ENCODE assay signal across 8 mouse cellular contexts in genomic region chr17:35824402-35824801, GRCm38 (mm10). TPM values are rescaled to one million over a fixed set of nuclear protein-coding genes. Genes with fewer than 3 reads are reported as not detected.
DNase-seq lines count a peak whose midpoint lies in the region; ATAC-seq lines count a peak whose summit lies in the region.

No protein-coding gene starts in this region.

- peak overlapping the region; percentile 82 for H3K4me2 ChIP-seq in heart, embryonic 15.5 days

- peak overlapping the region; percentile 75 for H3K4me3 ChIP-seq in heart, embryonic 15.5 days

- H3K36me3 ChIP-seq in heart, embryonic 15.5 days, result peaks cover 38% of the 10 kb centered on the region

- 62% methylated on average over 7 of the region's 7 CpGs for WGBS in heart, embryonic 15.5 days

- peak overlapping the region; percentile 78 for H3K9ac ChIP-seq in heart, embryonic 15.5 days

- no peaks in the 10 kb centered on the region for H3K27me3 ChIP-seq in heart, embryonic 15.5 days

- no peak overlapping the region for H3K27ac ChIP-seq in heart, embryonic 15.5 days

- no peaks in the 10 kb centered on the region for H3K9me3 ChIP-seq in heart, embryonic 15.5 days (replicated peaks)

- peaks cover 21% of the 10 kb centered on the region for H3K4me1 ChIP-seq in heart, embryonic 15.5 days (replicated peaks)

- peak; percentile 51 for DNase-seq in kidney, postnatal 10 days
- no peak for DNase-seq in kidney, postnatal 14 days
- peak; percentile 41 for DNase-seq in adipocyte (ENCODE audit: low spot score)
- DNase-seq in lung, postnatal 10 days, result peak; percentile 46
- DNase-seq in ovary, postnatal 36 days (ENCODE audit: low spot score), result no peak
- no peak for DNase-seq in urinary bladder, postnatal 10 days (ENCODE audit: low spot score)
- DNase-seq in ovary, adult 18-20 months (ENCODE audit: low spot score), result no peak

- ATAC-seq in heart, embryonic 15.5 days (replicated peaks; ENCODE audit: insufficient number of reproducible peaks, insufficient read depth, low FRiP score, low read depth), result no peak

RNA-seq across cellular contexts. Expression of gene Flot1, which starts 1.4 kb away (rescaled TPM):
- 103 and 109 TPM in 2 replicates for polyA plus RNA-seq in heart, embryonic 15.5 days (2015; fragmentation: Nextera tagmentation; extraction: Ambion mirVana)

RNA-seq across cellular contexts. Expression of gene Ier3, which starts 2.9 kb away (rescaled TPM):
- 49.7 and 56.5 TPM in 2 replicates for polyA plus RNA-seq in heart, embryonic 15.5 days (2015; fragmentation: Nextera tagmentation; extraction: Ambion mirVana)

RNA-seq across cellular contexts. Expression of gene Tubb5, which starts 13.7 kb away (rescaled TPM):
- polyA plus RNA-seq in heart, embryonic 15.5 days (2015; fragmentation: Nextera tagmentation; extraction: Ambion mirVana), result 567 and 662 TPM in 2 replicates

RNA-seq across cellular contexts. Expression of gene Mdc1, which starts 16.9 kb away (rescaled TPM):
- polyA plus RNA-seq in heart, embryonic 15.5 days (2015; fragmentation: Nextera tagmentation; extraction: Ambion mirVana), result 12.6 and 17.0 TPM in 2 replicates

RNA-seq across cellular contexts. Expression of gene Nrm, which starts 36.7 kb away (rescaled TPM):
- polyA plus RNA-seq in heart, embryonic 15.5 days (2015; fragmentation: Nextera tagmentation; extraction: Ambion mirVana), result 38.7 and 46.2 TPM in 2 replicates

Comparison
In these comparisons a context has a peak if more than half of its experiments do, and no peak if none do; other contexts are left out.
1. DNase-seq: peak in kidney, postnatal 10 days (single experiment), adipocyte (single experiment) and lung, postnatal 10 days (single experiment); none in kidney, postnatal 14 days (single experiment), ovary, postnatal 36 days (single experiment), urinary bladder, postnatal 10 days (single experiment) and ovary, adult 18-20 months (single experiment).